In the genomic region with DNA sequence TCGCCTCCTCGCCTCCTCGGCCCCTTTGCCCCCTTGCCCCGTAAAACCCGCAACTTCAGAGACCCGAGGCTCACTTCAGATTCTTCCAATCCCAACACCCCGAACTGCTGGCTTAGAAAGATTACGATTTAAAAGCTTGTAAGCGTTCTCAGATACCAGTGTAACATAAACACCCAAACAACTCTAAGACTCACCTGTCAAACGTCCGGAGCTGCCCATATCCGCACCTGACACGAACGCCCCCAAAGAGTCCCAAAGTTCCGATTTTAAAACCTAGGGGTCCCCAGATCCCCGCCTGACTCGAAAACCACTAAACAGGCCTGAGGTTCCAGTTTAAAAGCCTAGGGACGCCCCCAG, we compare ENCODE assay signal across 8 mouse cellular contexts. TPM values are rescaled to one million over a fixed set of nuclear protein-coding genes. Genes with fewer than 3 reads are reported as not detected.
DNase-seq lines count a peak whose midpoint lies in the region; ATAC-seq and TF ChIP-seq lines count a peak whose summit lies in the region.

No protein-coding gene starts in this region.

- H3K9me3 ChIP-seq in kidney, embryonic 16.5 days (ENCODE audit: low read length), result no peaks in the 10 kb centered on the region
- no peaks in the 10 kb centered on the region for H3K9me3 ChIP-seq in hindbrain, embryonic 11.5 days (ENCODE audit: control insufficient read depth, low read length)
- H3K9me3 ChIP-seq in midbrain, embryonic 11.5 days (ENCODE audit: control insufficient read depth, low read length), result no peaks in the 10 kb centered on the region

- TF ChIP-seq POLR2A in bone marrow macrophage, adult 2 months (IDR thresholded peaks at IDR 0.05; ENCODE audit: borderline replicate concordance, low read depth, low read length), result no peak

- no peaks in the 10 kb centered on the region for H3K27me3 ChIP-seq in kidney, embryonic 16.5 days (ENCODE audit: insufficient read depth, low read length)
- no peaks in the 10 kb centered on the region; the same call in 1 of the 2 replicates for H3K27me3 ChIP-seq in hindbrain, embryonic 11.5 days (ENCODE audit: control insufficient read depth, insufficient read depth, low read length)
- no peaks in the 10 kb centered on the region; the same call in 1 of the 2 replicates for H3K27me3 ChIP-seq in midbrain, embryonic 11.5 days (ENCODE audit: control insufficient read depth, insufficient read depth, low read length)

- no peak; the same call in 1 of the 2 replicates for ATAC-seq in kidney, embryonic 16.5 days (ENCODE audit: low FRiP score, low TSS enrichment)
- ATAC-seq in hindbrain, embryonic 11.5 days (ENCODE audit: low FRiP score), result no peak
- ATAC-seq in midbrain, embryonic 11.5 days (ENCODE audit: low FRiP score), result no peak

- H3K27ac ChIP-seq in kidney, embryonic 16.5 days (ENCODE audit: low read length), result no peak overlapping the region
- H3K27ac ChIP-seq in bone marrow macrophage, adult 2 months (ENCODE audit: insufficient read depth, low read depth, low read length), result no peak overlapping the region
- no peak overlapping the region for H3K27ac ChIP-seq in hindbrain, embryonic 11.5 days (ENCODE audit: low read depth, low read length)
- no peak overlapping the region for H3K27ac ChIP-seq in midbrain, embryonic 11.5 days (ENCODE audit: low read depth, low read length)

- H3K36me3 ChIP-seq in kidney, embryonic 16.5 days (ENCODE audit: insufficient read depth, low read length), result peaks cover 2% of the 10 kb centered on the region; the same call in 1 of the 2 replicates
- no peaks in the 10 kb centered on the region for H3K36me3 ChIP-seq in hindbrain, embryonic 11.5 days (ENCODE audit: control insufficient read depth, insufficient read depth, low read length)
- H3K36me3 ChIP-seq in midbrain, embryonic 11.5 days (ENCODE audit: control insufficient read depth, insufficient read depth, low read length), result no peaks in the 10 kb centered on the region

- peak overlapping the region; percentile 86 for H3K4me2 ChIP-seq in kidney, embryonic 16.5 days (replicated peaks; ENCODE audit: low read depth, low read length)
- H3K4me2 ChIP-seq in hindbrain, embryonic 11.5 days (replicated peaks; ENCODE audit: low read depth, low read length), result peak overlapping the region; percentile 70
- peak overlapping the region; percentile 62 for H3K4me2 ChIP-seq in midbrain, embryonic 11.5 days

- H3K4me3 ChIP-seq in kidney, embryonic 16.5 days (ENCODE audit: low read length), result peak overlapping the region; percentile 95
- peak overlapping the region; percentile 98 for H3K4me3 ChIP-seq in bone marrow macrophage, adult 2 months (ENCODE audit: insufficient read depth, low read length)
- peak overlapping the region; percentile 88 for H3K4me3 ChIP-seq in hindbrain, embryonic 11.5 days (ENCODE audit: low read depth, low read length)
- H3K4me3 ChIP-seq in midbrain, embryonic 11.5 days (ENCODE audit: low read depth, low read length), result peak overlapping the region; percentile 84

- H3K9ac ChIP-seq in kidney, embryonic 16.5 days (replicated peaks; ENCODE audit: low read length), result peak overlapping the region; percentile 96
- H3K9ac ChIP-seq in hindbrain, embryonic 11.5 days (ENCODE audit: low read depth, low read length), result no peak overlapping the region
- no peak overlapping the region for H3K9ac ChIP-seq in midbrain, embryonic 11.5 days (ENCODE audit: low read length)

- no peak for TF ChIP-seq CTCF in bone marrow macrophage, adult 2 months (IDR thresholded peaks at IDR 0.05; ENCODE audit: low read depth, low read length)

- peaks cover 21% of the 10 kb centered on the region for H3K4me1 ChIP-seq in kidney, embryonic 16.5 days (ENCODE audit: insufficient read depth, low read length)
- H3K4me1 ChIP-seq in bone marrow macrophage, adult 2 months (ENCODE audit: control insufficient read depth, insufficient read depth, low read length), result peaks cover 18% of the 10 kb centered on the region
- peaks cover 6% of the 10 kb centered on the region; the same call in 1 of the 2 replicates for H3K4me1 ChIP-seq in hindbrain, embryonic 11.5 days (replicated peaks; ENCODE audit: control insufficient read depth, insufficient read depth, low read length)
- peaks cover 11% of the 10 kb centered on the region for H3K4me1 ChIP-seq in midbrain, embryonic 11.5 days (ENCODE audit: control insufficient read depth, insufficient read depth, low read length)

- no peak for DNase-seq in kidney, adult 9 months
- no peak for DNase-seq in hindbrain, embryonic 11.5 days (ENCODE audit: low spot score)
- DNase-seq in midbrain, embryonic 11.5 days (ENCODE audit: low spot score, missing footprints), result no peak
- no peak for DNase-seq in adrenal gland, postnatal 25 days
- DNase-seq in adrenal gland, postnatal 36 days, result no peak
- no peak for DNase-seq in spleen, postnatal 36 days (ENCODE audit: low spot score in 2 of 2)

- WGBS in kidney, embryonic 16.5 days, result 1% methylated on average over 18 of the region's 18 CpGs
- under 1% methylated on average over 16 of the region's 18 CpGs for WGBS in hindbrain, embryonic 11.5 days
- 1% methylated on average over 18 of the region's 18 CpGs for WGBS in midbrain, embryonic 11.5 days

RNA-seq across cellular contexts. Expression of a gene that starts 0.3 kb away (rescaled TPM):
- 41.0 and 41.4 TPM in 2 replicates for polyA plus RNA-seq in kidney, embryonic 16.5 days (2015; fragmentation: Nextera tagmentation; extraction: Ambion mirVana)
- 20.8 and 24.0 TPM in 2 replicates for polyA plus RNA-seq in bone marrow macrophage, adult 2 months (2012; ENCODE audit: insufficient read depth, insufficient read length, missing spikeins)
- 41.1 and 49.3 TPM in 2 replicates for polyA plus RNA-seq in hindbrain, embryonic 11.5 days (2014; fragmentation: Nextera tagmentation; extraction: Ambion mirVana)
- 31.5 and 31.7 TPM in 2 replicates for polyA plus RNA-seq in midbrain, embryonic 11.5 days (2014; fragmentation: Nextera tagmentation; extraction: Ambion mirVana)
- 127 and 144 TPM in 2 replicates for total RNA-seq in adrenal gland, postnatal 25 days (2021)
- total RNA-seq in adrenal gland, postnatal 36 days (2021), result 100 to 1,000 TPM; 134 to 182 TPM
